Mouse (Mus musculus): Measurements from ENCODE around the gene Cherp. TPM values are rescaled to one million over a fixed set of nuclear protein-coding genes. Genes with fewer than 3 reads are reported as not detected.

Gene Cherp
- 5.6 TPM for polyA plus RNA-seq (2014; fragmentation: Illumina TruSeq; extraction: RNeasy Lipid Tissue Mini Kit (QIAGEN cat#74804))

DNA sequence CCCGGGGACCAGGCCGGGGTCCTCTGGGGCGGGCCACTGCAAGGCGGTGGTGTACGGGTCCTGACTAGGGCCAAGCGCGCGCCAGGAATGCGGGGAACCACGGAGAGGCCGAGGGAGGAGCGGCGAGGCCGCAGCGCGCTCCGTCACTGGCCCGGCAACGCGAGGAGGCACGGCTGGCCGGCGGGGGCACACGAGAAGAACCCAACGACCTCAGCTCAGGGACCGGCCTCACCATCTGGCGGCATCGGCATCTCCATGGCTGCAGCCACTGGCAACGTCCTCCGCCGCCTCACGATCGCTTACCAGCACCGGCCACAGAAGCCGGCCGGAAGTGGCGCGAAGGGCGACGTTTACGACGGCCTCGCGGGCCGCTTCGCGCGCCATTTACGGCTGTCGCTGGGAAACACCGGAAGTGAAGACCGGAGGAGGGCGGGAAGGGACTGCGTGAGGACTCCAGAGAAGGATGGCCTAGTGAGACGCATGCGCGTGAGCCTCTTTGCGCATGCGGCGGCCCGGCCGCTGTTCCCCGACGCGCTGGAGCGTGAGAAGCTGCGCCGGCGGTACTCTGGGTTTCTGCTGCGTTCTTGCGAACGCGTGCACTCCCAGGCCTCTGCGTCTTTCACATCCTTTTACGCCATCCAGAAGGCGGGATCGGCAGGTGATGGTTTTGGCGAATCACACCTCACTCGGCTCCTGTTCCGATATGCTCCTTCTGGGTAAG, at the start of gene Cherp:
TSS of gene Cherp (minus strand) at position 401 of the 721 bp plus-strand sequence.

DNA sequence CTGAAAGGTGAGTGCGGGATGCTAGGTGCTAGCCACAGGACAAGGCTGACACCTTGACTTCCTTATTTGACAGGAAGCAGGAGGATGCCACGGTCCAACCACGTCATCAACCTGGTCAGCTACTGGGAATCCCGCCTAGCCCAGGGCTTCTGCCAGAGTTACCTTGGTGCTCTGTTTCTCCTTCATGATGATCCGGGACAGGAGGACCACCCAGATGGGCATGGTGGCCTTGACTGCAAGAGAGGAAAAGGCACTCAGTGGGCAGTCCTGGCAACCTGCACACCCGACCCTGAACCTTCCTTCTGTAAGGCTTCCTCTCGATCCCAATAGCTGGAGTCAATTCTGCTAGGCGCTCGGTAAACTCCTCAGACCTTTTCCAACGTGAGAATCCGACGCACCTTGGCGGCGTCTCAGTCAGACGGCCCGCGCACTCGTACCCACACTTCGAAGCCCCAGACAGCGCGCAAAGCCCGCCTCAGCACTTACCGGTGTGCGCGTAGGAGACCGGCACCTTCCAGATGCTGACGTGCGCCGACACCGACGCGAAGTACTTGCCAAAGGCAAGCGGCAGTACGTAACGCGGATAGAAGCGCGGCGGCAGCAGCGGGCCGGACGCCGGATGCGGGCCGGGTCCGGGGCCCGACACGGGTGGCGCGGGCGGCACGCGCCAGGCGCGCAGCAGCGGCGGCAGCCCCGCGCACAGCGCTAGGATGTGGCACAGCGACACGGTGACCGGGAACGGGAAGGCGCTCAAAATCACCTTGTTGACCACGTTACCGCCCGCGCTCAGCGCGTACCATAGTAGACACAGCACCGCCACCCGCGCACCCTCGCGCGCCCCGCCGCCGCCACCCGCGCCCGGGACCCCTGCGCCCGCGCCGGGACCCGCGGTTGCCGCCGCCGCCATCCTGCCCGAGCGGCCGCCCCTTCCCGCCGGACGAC, 16.9 kb upstream of the Cherp start, which contains the start of gene Slc35e1:
TSS of gene Slc35e1 (minus strand) at position 935 of the 942 bp plus-strand sequence.

GRCm38 (mm10) chr8:72443338-72443993, 31.6 kb downstream of the Cherp start, which contains the start of the genes Calr3 and 1700030K09Rik:
TSS of gene Calr3 (minus strand) at chr8:72443870.
TSS of gene 1700030K09Rik (plus strand) at chr8:72443880.

GRCm38 (mm10) chr8:72421362-72422335, 53.4 kb downstream of the Cherp start, which contains the start of gene Eps15l1:
TSS of gene Eps15l1 (minus strand) at chr8:72421460.

Other genes starting within 250 kb of the Cherp start
- gene Ap1m1, start 235.2 kb downstream of the Cherp start, polyA plus RNA-seq (2014; fragmentation: Illumina TruSeq; extraction: RNeasy Lipid Tissue Mini Kit (QIAGEN cat#74804)): 17.5 TPM
- gene Gm10282, start 170.0 kb downstream of the Cherp start, polyA plus RNA-seq (2014; fragmentation: Illumina TruSeq; extraction: RNeasy Lipid Tissue Mini Kit (QIAGEN cat#74804)): 3.6 TPM
- gene Klf2, start 156.2 kb downstream of the Cherp start, polyA plus RNA-seq (2014; fragmentation: Illumina TruSeq; extraction: RNeasy Lipid Tissue Mini Kit (QIAGEN cat#74804)): 13.2 TPM
- gene Eps15l1, start 53.8 kb downstream of the Cherp start, polyA plus RNA-seq (2014; fragmentation: Illumina TruSeq; extraction: RNeasy Lipid Tissue Mini Kit (QIAGEN cat#74804)): 37.0 TPM
- gene Calr3, start 31.4 kb downstream of the Cherp start, polyA plus RNA-seq (2014; fragmentation: Illumina TruSeq; extraction: RNeasy Lipid Tissue Mini Kit (QIAGEN cat#74804)): 5.4 TPM
- gene 1700030K09Rik, start 31.3 kb downstream of the Cherp start, polyA plus RNA-seq (2014; fragmentation: Illumina TruSeq; extraction: RNeasy Lipid Tissue Mini Kit (QIAGEN cat#74804)): 0.80 TPM
- gene Slc35e1, start 17.4 kb upstream of the Cherp start, polyA plus RNA-seq (2014; fragmentation: Illumina TruSeq; extraction: RNeasy Lipid Tissue Mini Kit (QIAGEN cat#74804)): 23.1 TPM
- 2.3 TPM for gene Med26, start 73.0 kb upstream of the Cherp start, polyA plus RNA-seq (2014; fragmentation: Illumina TruSeq; extraction: RNeasy Lipid Tissue Mini Kit (QIAGEN cat#74804))
- gene Smim7, start 95.9 kb upstream of the Cherp start, polyA plus RNA-seq (2014; fragmentation: Illumina TruSeq; extraction: RNeasy Lipid Tissue Mini Kit (QIAGEN cat#74804)): 49.8 TPM
- 0.97 TPM for gene Tmem38a, start 96.8 kb upstream of the Cherp start, polyA plus RNA-seq (2014; fragmentation: Illumina TruSeq; extraction: RNeasy Lipid Tissue Mini Kit (QIAGEN cat#74804))
- 1.3 TPM for gene Nwd1, start 171.5 kb upstream of the Cherp start, polyA plus RNA-seq (2014; fragmentation: Illumina TruSeq; extraction: RNeasy Lipid Tissue Mini Kit (QIAGEN cat#74804))
- gene Sin3b, start 248.1 kb upstream of the Cherp start, polyA plus RNA-seq (2014; fragmentation: Illumina TruSeq; extraction: RNeasy Lipid Tissue Mini Kit (QIAGEN cat#74804)): 12.5 TPM